Mouse (Mus musculus) adrenal gland, postnatal 14 days (tissue): ENCODE data around the gene Eral1. TPM values are rescaled to one million over a fixed set of nuclear protein-coding genes. Genes with fewer than 3 reads are reported as not detected.
A peak's percentile ranks its signal among the peaks of the same experiment; 100 is the strongest.

Source experiments
- DNase-seq: peaks from one replicate; pipeline ENCODE4 v3.0.0; 2021; ENCODE audit warnings: mixed read lengths
- microRNA-seq, 2 experiments: library from miRNA; unstranded; fragments of <30 nt; microRNA quantifications; one replicate each; pipeline ENCODE4 v1.2.0; 2021
- total RNA-seq: library from RNA; stranded (reverse); gene quantifications from 2 replicates; pipeline ENCODE4 v1.2.3, GENCODE M21; 2021

The Eral1 gene
- total RNA-seq, 1 experiment from 2014 or later: 28.8 TPM

DNA sequence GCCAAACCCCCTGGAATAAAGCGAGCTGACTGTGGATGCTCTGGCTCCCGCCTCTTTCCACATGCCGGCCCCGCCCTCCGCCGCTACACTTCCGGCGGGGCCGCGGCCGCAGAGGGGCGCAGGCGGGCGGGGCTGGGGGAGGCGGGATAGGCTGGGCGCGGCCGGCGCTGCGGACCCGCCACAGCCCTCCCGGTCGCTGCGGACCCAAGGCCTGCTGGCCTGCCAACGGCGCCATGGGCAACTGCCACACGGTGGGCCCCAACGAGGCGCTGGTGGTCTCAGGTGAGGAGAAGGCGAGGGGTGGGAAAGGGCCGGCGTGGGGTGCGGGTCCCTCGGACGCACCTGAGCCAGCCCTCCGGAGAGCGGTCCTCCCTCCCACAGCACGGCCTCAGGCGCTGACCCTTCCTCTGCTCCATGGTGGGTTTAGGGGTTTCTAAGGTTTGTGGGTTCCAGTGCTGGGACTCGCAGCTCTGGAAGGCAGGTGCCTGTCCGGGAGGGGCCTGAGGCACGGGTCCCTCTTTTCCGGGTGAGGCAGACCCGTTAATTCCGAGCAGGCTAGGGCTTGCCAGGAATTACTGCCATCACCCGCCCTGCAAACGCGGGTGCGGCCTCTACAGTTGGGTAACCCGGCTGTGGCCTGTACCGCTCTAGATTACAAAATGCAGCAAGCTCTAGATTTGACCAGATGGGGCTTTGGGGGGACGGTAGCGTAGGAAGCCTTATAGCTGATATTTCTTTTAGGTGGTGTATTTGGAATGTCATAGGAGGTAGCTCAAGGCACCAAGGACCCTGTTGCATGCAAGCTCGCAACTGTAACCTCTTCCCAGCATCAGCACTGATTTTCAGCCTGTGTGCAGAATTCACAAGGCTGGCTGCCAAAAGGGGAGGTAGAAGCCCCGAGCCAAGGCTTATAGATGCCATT lies 42.1 kb downstream of the Eral1 start, which contains the start of gene Flot2:
TSS of gene Flot2 (plus strand) at position 101 of the 922 bp plus-strand sequence.
- peak; percentile 83 for DNase-seq

DNA sequence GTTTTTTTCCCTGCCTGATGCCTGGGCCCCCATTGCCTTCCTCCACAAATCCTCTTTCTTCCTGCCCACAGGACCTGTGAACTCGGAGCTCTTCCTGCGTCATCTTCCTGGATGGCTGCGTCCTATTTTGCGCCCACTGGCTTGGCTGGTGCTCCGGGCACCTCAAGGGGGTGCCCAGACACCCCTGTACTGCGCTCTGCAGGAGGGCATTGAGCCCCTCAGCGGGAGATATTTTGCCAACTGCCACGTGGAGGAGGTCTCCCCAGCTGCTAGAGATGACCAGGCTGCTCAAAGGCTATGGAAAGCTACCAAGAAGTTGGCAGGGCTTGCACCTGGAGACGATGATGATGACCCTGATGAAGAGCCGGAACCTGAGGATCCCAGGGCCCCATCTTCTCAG lies 43.4 kb downstream of the Eral1 start:
- no peak for DNase-seq

DNA sequence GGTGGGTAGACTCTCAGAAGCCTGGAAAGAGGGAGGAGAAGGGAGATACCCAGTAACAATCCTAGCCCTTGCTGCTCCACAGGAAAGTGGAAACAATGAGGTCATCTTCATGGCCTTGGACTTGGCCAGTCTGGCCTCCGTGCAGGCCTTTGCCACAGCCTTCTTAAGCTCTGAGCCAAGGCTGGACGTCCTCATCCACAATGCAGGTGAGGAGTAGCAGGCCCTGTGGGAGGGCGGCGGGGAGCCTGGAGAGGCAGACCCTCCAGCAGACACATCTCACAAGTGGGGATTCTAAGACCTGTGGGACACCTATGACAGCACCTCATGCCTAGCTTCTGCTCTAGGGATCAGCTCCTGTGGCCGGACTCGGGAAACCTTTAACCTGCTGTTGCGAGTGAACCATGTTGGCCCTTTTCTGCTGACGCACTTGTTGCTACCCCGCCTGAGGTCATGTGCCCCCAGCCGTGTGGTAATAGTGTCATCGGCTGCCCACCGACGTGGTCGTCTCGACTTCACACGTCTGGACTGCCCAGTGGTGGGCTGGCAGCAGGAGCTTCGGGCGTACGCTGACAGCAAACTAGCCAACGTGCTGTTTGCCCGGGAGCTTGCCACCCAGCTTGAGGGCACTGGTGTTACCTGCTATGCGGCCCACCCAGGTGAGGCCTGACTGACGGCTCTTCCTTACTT lies 46.1 kb downstream of the Eral1 start:
- DNase-seq: peak; percentile 55

DNA sequence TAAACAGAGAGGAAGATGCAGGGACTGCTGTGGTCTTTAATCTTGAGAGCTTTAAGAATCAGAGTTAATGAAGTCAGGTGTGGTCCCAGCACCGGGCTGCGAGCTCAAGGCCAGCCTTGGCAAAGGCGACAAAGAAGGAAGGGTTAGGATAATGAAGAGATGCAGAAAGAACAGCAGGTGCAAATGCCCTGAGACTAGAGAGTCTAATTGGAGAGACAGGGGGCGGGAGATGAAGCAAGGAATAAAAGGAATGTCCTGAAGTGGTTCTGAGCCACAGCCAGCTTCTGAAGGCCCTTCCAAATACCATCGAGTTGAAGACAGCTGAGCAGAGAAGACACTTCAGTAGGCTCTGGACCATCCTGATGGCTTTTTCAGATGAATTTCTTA lies 47.4 kb downstream of the Eral1 start:
- DNase-seq: no peak

DNA sequence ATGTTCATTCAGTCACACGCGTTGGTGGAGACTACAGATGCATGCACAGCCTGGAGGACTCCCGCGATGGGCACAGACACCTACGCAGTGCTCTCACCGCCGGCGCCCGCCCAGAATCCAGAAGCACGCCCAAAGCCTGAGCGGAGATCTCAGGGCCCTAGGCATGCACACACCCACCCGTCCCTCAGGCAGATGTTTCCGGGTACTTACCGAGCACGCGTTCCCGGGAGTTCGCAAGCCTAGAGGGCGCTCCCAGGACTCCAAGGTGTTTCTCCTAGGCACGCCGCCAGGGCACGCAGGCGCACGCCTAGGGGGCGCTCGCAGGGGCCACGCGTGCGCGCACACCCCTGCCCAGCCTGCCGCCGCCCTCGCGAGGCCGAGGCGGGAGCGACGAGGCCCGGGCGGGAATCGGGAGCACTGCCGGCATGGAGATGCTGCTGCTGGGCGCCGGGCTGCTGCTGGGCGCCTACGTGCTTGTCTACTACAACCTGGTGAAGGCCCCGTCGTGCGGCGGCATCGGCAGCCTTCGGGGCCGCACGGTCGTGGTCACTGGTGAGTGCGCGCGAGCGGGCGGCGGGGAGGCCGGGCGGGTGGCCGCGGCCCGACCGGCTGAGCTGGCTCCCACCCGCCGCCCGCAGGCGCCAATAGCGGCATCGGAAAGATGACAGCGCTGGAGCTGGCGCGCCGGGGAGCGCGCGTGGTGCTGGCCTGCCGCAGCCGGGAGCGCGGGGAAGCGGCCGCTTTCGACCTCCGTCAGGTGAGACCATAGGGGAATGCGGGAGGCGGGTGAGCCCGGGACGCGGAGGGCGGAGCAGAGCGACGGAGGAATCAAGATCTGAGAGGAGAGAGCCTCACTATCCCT lies 48.0 kb downstream of the Eral1 start, which contains the start of gene Dhrs13:
TSS of gene Dhrs13 (plus strand) at position 334 of the 862 bp plus-strand sequence.
- peak; percentile 96 for DNase-seq

DNA sequence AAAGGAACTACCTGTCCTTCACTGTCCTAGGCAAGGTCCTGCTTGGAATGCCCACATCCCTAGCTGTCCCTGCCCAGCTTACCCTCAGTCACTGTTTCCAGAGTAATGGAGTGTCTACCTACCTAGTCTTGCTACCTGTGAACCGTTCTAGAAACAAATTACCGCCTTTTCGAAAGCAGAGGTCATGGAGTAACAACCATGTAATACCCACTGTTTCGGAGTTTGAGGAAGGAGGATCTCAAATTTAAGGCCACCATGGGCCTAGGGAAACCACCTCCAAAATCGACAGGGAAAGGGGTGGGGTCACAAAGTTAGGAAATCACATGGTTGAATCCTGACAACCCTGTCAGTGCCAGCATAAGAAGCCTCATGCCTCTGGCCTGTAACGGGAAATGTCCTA lies 48.8 kb downstream of the Eral1 start:
- DNase-seq: no peak

DNA sequence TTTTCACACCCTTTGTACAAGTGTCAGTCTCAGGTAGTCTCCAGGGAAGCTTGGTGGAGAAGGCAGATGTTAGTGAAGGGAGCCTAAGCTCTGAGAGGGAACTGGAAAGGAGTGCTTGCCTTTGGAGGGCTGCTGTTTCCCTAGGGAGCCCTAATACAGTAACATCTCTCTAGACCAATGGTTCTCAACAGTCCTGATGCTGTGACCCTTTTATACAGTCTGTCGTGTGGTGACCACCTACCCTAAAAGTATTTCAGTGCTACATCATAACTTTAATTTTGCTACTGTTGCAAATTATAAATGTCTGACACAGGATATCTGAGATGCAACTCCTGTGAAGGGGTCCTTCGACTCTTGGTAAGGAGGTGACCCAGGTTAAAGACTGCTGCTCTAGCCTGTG lies 49.6 kb downstream of the Eral1 start:
- no peak for DNase-seq

DNA sequence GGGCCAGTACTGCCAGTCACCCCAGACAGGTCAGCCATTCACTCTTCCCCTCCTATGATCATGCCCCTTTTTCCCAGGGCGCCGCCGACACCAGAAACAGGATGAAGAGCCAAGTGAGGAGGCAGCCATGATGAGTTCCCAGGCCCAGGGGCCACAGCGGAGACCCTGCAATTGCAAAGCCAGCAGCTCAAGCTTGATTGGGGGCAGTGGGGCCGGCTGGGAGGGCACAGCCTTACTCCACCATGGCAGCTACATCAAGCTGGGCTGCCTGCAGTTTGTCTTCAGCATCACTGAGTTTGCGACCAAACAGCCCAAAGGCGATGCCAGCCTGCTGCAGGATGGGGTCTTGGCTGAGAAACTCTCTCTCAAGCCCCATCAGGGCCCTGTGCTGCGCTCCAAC lies 50.9 kb downstream of the Eral1 start:
- DNase-seq: no peak

DNA sequence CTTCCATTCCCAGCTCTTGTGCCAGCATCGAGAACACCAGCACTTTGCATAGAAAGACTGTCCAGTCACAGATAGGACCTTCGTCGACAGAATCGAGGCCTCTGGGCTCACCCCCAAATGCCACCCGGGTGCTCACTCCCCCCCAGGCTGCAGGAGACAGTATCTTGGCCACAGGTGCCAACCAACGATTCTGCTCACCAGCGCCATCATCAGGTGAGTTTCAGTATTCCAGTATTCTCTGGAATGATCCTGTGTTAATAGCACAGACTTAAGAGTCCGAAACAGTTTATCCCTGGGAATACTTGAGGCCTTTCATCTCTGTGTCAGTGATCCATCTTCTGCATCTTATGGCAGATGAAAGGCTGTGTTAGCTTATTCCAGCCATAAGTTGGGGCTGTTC lies 56.6 kb downstream of the Eral1 start:
- DNase-seq: peak; percentile 69

Small RNA genes within 50 kb of the gene (microRNA-seq; reads per million reads assigned to microRNA genes)
- 369 to 3,034 reads per million in 2 experiments for gene Mir144
- 0 reads per million in 2 experiments for gene Mir451a
- gene Mir451b: 0 reads per million in 2 experiments

Other genes starting within 250 kb of the Eral1 start
- 3.7 and 21.3 TPM in 2 replicates for gene Pipox, start 186.3 kb downstream of the Eral1 start, total RNA-seq
- 3.5 and 3.8 TPM in 2 replicates for gene Sez6, start 149.6 kb downstream of the Eral1 start, total RNA-seq
- gene Phf12, start 97.6 kb downstream of the Eral1 start, total RNA-seq: 52.2 and 60.9 TPM in 2 replicates
- gene Dhrs13, start 48.1 kb downstream of the Eral1 start, total RNA-seq: 9.9 and 10.3 TPM in 2 replicates
- 74.3 and 81.5 TPM in 2 replicates for gene Flot2, start 42.5 kb downstream of the Eral1 start, total RNA-seq
- 18.1 and 19.1 TPM in 2 replicates for gene Fam222b, start 14.3 kb upstream of the Eral1 start, total RNA-seq
- 47.2 and 50.7 TPM in 2 replicates for gene Traf4, start 85.2 kb upstream of the Eral1 start, total RNA-seq
- 8.5 and 9.0 TPM in 2 replicates for gene Nek8, start 96.3 kb upstream of the Eral1 start, total RNA-seq
- gene Tlcd1, start 96.3 kb upstream of the Eral1 start, total RNA-seq: 36.4 and 46.4 TPM in 2 replicates
- gene Rpl23a, start 103.2 kb upstream of the Eral1 start, total RNA-seq: 1,759 and 1,890 TPM in 2 replicates
- gene Rab34, start 108.0 kb upstream of the Eral1 start, total RNA-seq: 89.2 and 92.2 TPM in 2 replicates
- 17.6 and 26.3 TPM in 2 replicates for gene Proca1, start 113.0 kb upstream of the Eral1 start, total RNA-seq
- 75.3 and 78.8 TPM in 2 replicates for gene Sdf2, start 165.4 kb upstream of the Eral1 start, total RNA-seq
- gene Supt6, start 165.6 kb upstream of the Eral1 start, total RNA-seq: 60.1 and 65.4 TPM in 2 replicates
- 146 and 153 TPM in 2 replicates for gene 2610507B11Rik, start 181.4 kb upstream of the Eral1 start, total RNA-seq
- gene BC030499, start 210.5 kb upstream of the Eral1 start, total RNA-seq: 0.41 and 0.83 TPM in 2 replicates
- 9.7 and 12.4 TPM in 2 replicates for gene Spag5, start 221.1 kb upstream of the Eral1 start, total RNA-seq
- 8.8 and 9.2 TPM in 2 replicates for gene Aldoc, start 242.6 kb upstream of the Eral1 start, total RNA-seq
- gene Pigs, start 248.0 kb upstream of the Eral1 start, total RNA-seq: 43.0 and 47.6 TPM in 2 replicates